Mouse (Mus musculus) liver, adult 2 months (tissue): ENCODE measurements at regions not wholly inside any gene's neighbourhood (a gene's known extent, or its start where the extent isn't known, plus 50 kb on each side); places are given as distances from the start of the nearest gene placed in this dataset.

ENCODE experiments used
- CTCF ChIP-seq: fragments of 200-500 bp; IDR thresholded peaks from 2 replicates; pipeline ENCODE4 v1.5.1; 2011; ENCODE audit warnings: low read depth, low read length, control low read depth
- POLR2A ChIP-seq: fragments of 200-500 bp; IDR thresholded peaks from 2 replicates; pipeline ENCODE4 v1.6.1; 2011; ENCODE audit warnings: low read length, control low read depth; ENCODE audit not compliant: insufficient read depth; ENCODE audit errors: extremely low read depth

DNA sequence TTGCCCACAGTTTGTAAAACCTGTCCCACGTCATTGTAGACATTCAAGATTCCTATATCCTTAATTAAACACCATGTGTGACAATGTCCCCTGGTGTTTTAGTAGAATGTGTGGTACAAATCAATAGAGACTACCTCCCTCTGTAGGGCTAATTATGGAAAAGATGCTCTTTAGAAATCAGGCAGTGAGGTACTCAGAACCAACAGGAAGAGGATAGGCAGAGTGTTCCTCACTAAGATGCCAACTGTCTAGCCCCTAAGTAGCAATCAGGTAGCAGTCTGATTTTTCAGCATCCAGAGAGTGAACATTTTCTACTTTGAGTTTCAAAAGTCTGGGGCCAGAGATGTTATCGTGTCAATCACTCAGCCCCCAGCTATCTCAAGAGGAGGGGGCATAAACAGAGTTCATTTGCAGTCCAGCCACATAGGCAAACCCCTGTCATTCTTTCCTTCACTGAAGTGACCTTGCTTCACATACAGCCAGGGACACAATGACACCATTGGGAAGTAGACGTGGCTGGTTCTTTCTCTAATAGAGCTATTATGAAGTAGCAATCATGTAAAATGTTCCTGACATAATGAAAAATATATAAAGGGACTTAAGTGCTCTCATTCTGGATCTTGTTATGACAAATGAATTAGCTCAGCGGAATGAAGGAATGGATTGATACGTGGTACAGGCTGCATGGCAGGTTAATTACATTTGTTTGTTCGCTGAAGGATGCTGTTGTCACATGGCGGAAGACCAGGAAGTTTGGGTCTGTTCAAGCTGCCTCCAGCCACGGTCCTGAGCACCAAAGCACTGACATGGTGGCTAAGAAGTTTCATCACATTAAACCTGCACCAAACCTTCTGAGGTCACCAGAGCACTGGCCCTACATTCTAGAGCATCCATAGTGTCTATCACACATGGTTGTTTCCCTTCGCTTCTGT lies 74.6 kb upstream of the Olfr275 start:
- TF ChIP-seq CTCF = no peak
- no peak for TF ChIP-seq POLR2A
